8 mouse cellular contexts compared by ENCODE assay signal in the genomic region with DNA sequence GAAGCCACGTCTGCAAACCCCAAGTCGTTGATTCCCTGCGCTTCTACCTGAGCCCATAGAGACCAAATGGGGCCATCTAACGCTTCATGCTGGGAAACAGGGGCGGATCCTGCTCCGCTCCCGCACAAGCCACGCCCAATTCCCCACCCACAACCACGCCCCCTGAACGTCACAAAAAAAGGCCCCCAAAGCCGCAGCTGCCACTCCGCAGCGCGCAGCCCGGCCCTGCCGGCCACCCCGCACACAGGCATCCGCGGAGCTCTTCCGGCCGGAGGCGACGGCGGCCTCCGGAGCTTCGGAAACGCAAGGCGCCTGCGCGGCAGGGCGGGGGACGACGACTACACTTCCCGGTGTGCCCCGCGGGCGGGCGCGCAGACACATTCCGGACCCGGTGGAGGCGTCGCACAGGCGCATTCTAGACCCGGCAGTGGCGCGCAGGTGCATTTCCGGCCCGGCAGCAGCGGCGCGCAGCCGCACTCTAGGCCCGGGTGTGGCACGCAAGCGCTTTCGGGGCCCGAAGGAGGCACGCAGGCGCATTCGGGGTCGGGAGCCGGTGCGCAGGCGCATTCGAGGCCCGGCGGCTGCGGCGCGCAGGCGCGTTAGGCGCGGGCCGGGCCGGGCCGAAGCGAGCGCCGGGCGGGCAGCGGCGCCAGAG. TPM values are rescaled to one million over a fixed set of nuclear protein-coding genes. Genes with fewer than 3 reads are reported as not detected.
A peak's percentile ranks its signal among the peaks of the same experiment; 100 is the strongest.
DNase-seq lines count a peak whose midpoint lies in the region; ATAC-seq and TF ChIP-seq lines count a peak whose summit lies in the region.

Cdc34 (plus strand) TSS at position 605 of the 655 bp plus-strand sequence.

- ATAC-seq in forebrain, embryonic 12.5 days (ENCODE audit: low FRiP score) = peak; percentile 95
- peak; percentile 90 for ATAC-seq in heart, postnatal 0 days (ENCODE audit: insufficient read depth, low read depth)
- ATAC-seq in liver, postnatal 0 days = peak; percentile 93
- peak; percentile 94 for ATAC-seq in neural tube, embryonic 14.5 days (ENCODE audit: low read depth)

- H3K27me3 ChIP-seq in CH12.LX (replicated peaks) = no peaks in the 10 kb centered on the region
- H3K27me3 ChIP-seq in forebrain, embryonic 12.5 days = 0 out of 2 replicates have a peak, but pooled peaks cover 3% of the 10 kb centered on the region
- H3K27me3 ChIP-seq in heart, postnatal 0 days (ENCODE audit: control insufficient read depth, insufficient read depth, low read length) = no peaks in the 10 kb centered on the region
- H3K27me3 ChIP-seq in liver, postnatal 0 days (ENCODE audit: insufficient read depth, low read length) = no peaks in the 10 kb centered on the region
- H3K27me3 ChIP-seq in neural tube, embryonic 14.5 days (ENCODE audit: control insufficient read depth, insufficient read depth, low read length) = no peaks in the 10 kb centered on the region

- peaks cover 31% of the 10 kb centered on the region for H3K79me2 ChIP-seq in CH12.LX (replicated peaks; ENCODE audit: control insufficient read depth, extremely low read depth, insufficient read depth, poor library complexity, severe bottlenecking)

- peak; percentile 97 for TF ChIP-seq POLR2A in CH12.LX (IDR thresholded peaks at IDR 0.05; ENCODE audit: low read depth, low read length)

- under 1% methylated on average over 84 of the region's 84 CpGs for WGBS in forebrain, embryonic 12.5 days
- under 1% methylated on average over 78 of the region's 84 CpGs for WGBS in heart, postnatal 0 days
- WGBS in large intestine, adult 2 months = under 1% methylated on average over 81 of the region's 84 CpGs
- WGBS in liver, postnatal 0 days (ENCODE audit: insufficient replicate concordance) = under 1% methylated on average over 67 of the region's 84 CpGs
- WGBS in neural tube, embryonic 14.5 days = under 1% methylated on average over 62 of the region's 84 CpGs

- peak within 1 kb of the TSS; percentile 92 to 98 (median 93) for H3K4me3 ChIP-seq in CH12.LX (replicated peaks in 1 of 3; ENCODE audit: low read depth in 2 of 3, low read length in 2 of 3, poor library complexity in 1 of 3)
- peak within 1 kb of the TSS; percentile 90 for H3K4me3 ChIP-seq in forebrain, embryonic 12.5 days (replicated peaks)
- peak within 1 kb of the TSS; percentile 90 for H3K4me3 ChIP-seq in heart, postnatal 0 days (ENCODE audit: low read depth, low read length)
- H3K4me3 ChIP-seq in liver, postnatal 0 days (ENCODE audit: low read depth, low read length) = peak within 1 kb of the TSS; percentile 88
- H3K4me3 ChIP-seq in neural tube, embryonic 14.5 days (ENCODE audit: low read depth, low read length) = peak within 1 kb of the TSS; percentile 65

- peak in 1 of 2 experiments; percentile 19; a peak in 1 of 4 replicates for TF ChIP-seq CTCF in CH12.LX (conservative IDR thresholded peaks at IDR 0.05 in 1 of 2, IDR thresholded peaks at IDR 0.05 in 1 of 2; ENCODE audit: low read depth in 2 of 2, low read length in 2 of 2)
- TF ChIP-seq CTCF in heart, postnatal 0 days (IDR thresholded peaks at IDR 0.05; ENCODE audit: low read depth) = peak; percentile 14; the same call in 1 of the 2 replicates
- peak; percentile 38 for TF ChIP-seq CTCF in liver, postnatal 0 days (IDR thresholded peaks at IDR 0.05; ENCODE audit: low read depth)

- dilution Hi-C loops in CH12.LX (cut with MboI; ENCODE audit: extremely low pct_ligation_motif_present, extremely low pct_unique_long_range_greater_than_20kb, low sequenced_read_pairs) = no loop called here

- H3K4me2 ChIP-seq in CH12.LX (ENCODE audit: insufficient read depth, low read depth, poor library complexity, severe bottlenecking) = peak within 1 kb of the TSS; percentile 69
- H3K4me2 ChIP-seq in forebrain, embryonic 12.5 days = peak within 1 kb of the TSS; percentile 94
- H3K4me2 ChIP-seq in heart, postnatal 0 days (ENCODE audit: low read depth, low read length) = peak within 1 kb of the TSS; percentile 88
- peak within 1 kb of the TSS; percentile 96 for H3K4me2 ChIP-seq in liver, postnatal 0 days (ENCODE audit: low read depth, low read length)
- peak within 1 kb of the TSS; percentile 89 for H3K4me2 ChIP-seq in neural tube, embryonic 14.5 days (ENCODE audit: low read depth, low read length)

- TF ChIP-seq RAD21 in CH12.LX (IDR thresholded peaks at IDR 0.05; ENCODE audit: low read depth, low read length) = no peak

- peak; percentile 98 for DNase-seq in CH12.LX (ENCODE audit: extremely low read depth)
- DNase-seq in c-Kit-positive CD71-positive TER-119-negative erythroid progenitor cells, embryonic 14.5 days (ENCODE audit: low read depth) = peak; percentile 94
- peak; percentile 99 for DNase-seq in heart, postnatal 0 days (ENCODE audit: low spot score)
- DNase-seq in large intestine, adult 2 months (ENCODE audit: low read depth, low spot score) = peak; percentile 91
- peak; percentile 99 for DNase-seq in liver, postnatal 0 days
- DNase-seq in testis, postnatal 10 days (ENCODE audit: low spot score) = peak; percentile 99

- peaks cover 22 to 36% of the 10 kb centered on the region in 2 experiments for H3K36me3 ChIP-seq in CH12.LX (replicated peaks in 1 of 2; ENCODE audit: control insufficient read depth in 1 of 2, insufficient read depth in 1 of 2, low read length in 1 of 2)
- peaks cover 27% of the 10 kb centered on the region for H3K36me3 ChIP-seq in forebrain, embryonic 12.5 days (replicated peaks)
- peaks cover 23% of the 10 kb centered on the region for H3K36me3 ChIP-seq in heart, postnatal 0 days (replicated peaks; ENCODE audit: control insufficient read depth, insufficient read depth, low read length)
- peaks cover 23% of the 10 kb centered on the region for H3K36me3 ChIP-seq in liver, postnatal 0 days (replicated peaks; ENCODE audit: insufficient read depth, low read length)
- peaks cover 17% of the 10 kb centered on the region for H3K36me3 ChIP-seq in neural tube, embryonic 14.5 days (ENCODE audit: control insufficient read depth, insufficient read depth, low read length)

- H3K4me1 ChIP-seq in CH12.LX (ENCODE audit: control insufficient read depth in 1 of 2, insufficient read depth in 2 of 2) = peaks cover 24 to 35% of the 10 kb centered on the region in 2 experiments
- peaks cover 27% of the 10 kb centered on the region for H3K4me1 ChIP-seq in forebrain, embryonic 12.5 days
- H3K4me1 ChIP-seq in heart, postnatal 0 days (ENCODE audit: control insufficient read depth, insufficient read depth) = peaks cover 25% of the 10 kb centered on the region
- H3K4me1 ChIP-seq in liver, postnatal 0 days (ENCODE audit: insufficient read depth) = peaks cover 32% of the 10 kb centered on the region
- peaks cover 17% of the 10 kb centered on the region for H3K4me1 ChIP-seq in neural tube, embryonic 14.5 days (ENCODE audit: control insufficient read depth, insufficient read depth, low read length)

- in situ Hi-C loops in CH12.LX (cut with MboI; ENCODE audit: low pct_ligation_motif_present, low pct_unique_long_range_greater_than_20kb, low sequenced_read_pairs) = no loop called here

- peak within 1 kb of the TSS; percentile 97 for H3K9ac ChIP-seq in CH12.LX (ENCODE audit: insufficient read depth, low read depth)
- peak within 1 kb of the TSS; percentile 88 for H3K9ac ChIP-seq in forebrain, embryonic 12.5 days
- peak within 1 kb of the TSS; percentile 94 for H3K9ac ChIP-seq in heart, postnatal 0 days (replicated peaks; ENCODE audit: low read depth, low read length)
- H3K9ac ChIP-seq in liver, postnatal 0 days (replicated peaks) = peak within 1 kb of the TSS; percentile 91
- H3K9ac ChIP-seq in neural tube, embryonic 14.5 days (replicated peaks; ENCODE audit: low read depth, low read length) = peak within 1 kb of the TSS; percentile 74

- H3K27ac ChIP-seq in CH12.LX (ENCODE audit: insufficient read depth, low read depth) = peak within 1 kb of the TSS; percentile 58
- H3K27ac ChIP-seq in forebrain, embryonic 12.5 days = peak within 1 kb of the TSS; percentile 86
- H3K27ac ChIP-seq in heart, postnatal 0 days (ENCODE audit: low read depth) = peak within 1 kb of the TSS; percentile 96
- peak within 1 kb of the TSS; percentile 97 for H3K27ac ChIP-seq in liver, postnatal 0 days (ENCODE audit: low read depth)
- peak within 1 kb of the TSS; percentile 85 for H3K27ac ChIP-seq in neural tube, embryonic 14.5 days (ENCODE audit: low read depth, low read length)

- peaks cover 2% of the 10 kb centered on the region for H3K9me3 ChIP-seq in CH12.LX (replicated peaks; ENCODE audit: low read length)
- H3K9me3 ChIP-seq in forebrain, embryonic 12.5 days = no peaks in the 10 kb centered on the region
- H3K9me3 ChIP-seq in heart, postnatal 0 days (replicated peaks; ENCODE audit: control insufficient read depth, low read length) = no peaks in the 10 kb centered on the region
- H3K9me3 ChIP-seq in liver, postnatal 0 days (ENCODE audit: low read length) = no peaks in the 10 kb centered on the region
- no peaks in the 10 kb centered on the region for H3K9me3 ChIP-seq in neural tube, embryonic 14.5 days (ENCODE audit: control insufficient read depth, low read length)

- TF ChIP-seq EP300 in CH12.LX (IDR thresholded peaks at IDR 0.05; ENCODE audit: low read length) = no peak
- TF ChIP-seq EP300 in heart, postnatal 0 days (IDR thresholded peaks at IDR 0.05; ENCODE audit: low read depth) = no peak; the same call in 1 of the 2 replicates
- TF ChIP-seq EP300 in liver, postnatal 0 days (IDR thresholded peaks at IDR 0.05; ENCODE audit: low read depth) = 0 out of 2 replicates have a peak, but pooled peaks have one; percentile 20

TF ChIP-seq in CH12.LX, 34 proteins besides CTCF, POLR2A, EP300 and RAD21 (continues in another document):
- TF ChIP-seq ZNF384 (IDR thresholded peaks at IDR 0.05; ENCODE audit: low read depth, low read length) (no peak), TCF12 (IDR thresholded peaks at IDR 0.05; ENCODE audit: low read depth, low read length) (peak; percentile 74), USF2 (conservative IDR thresholded peaks at IDR 0.05; ENCODE audit: low read depth, low read length) (no peak), GABPA (IDR thresholded peaks at IDR 0.05; ENCODE audit: insufficient replicate concordance, low read depth, low read length) (peak; percentile 49; the same call in 1 of the 2 replicates), MAX (IDR thresholded peaks at IDR 0.05; ENCODE audit: low read length) (no peak), CHD2 (IDR thresholded peaks at IDR 0.05; ENCODE audit: low read length) (no peak), ZMIZ1 (IDR thresholded peaks at IDR 0.05; ENCODE audit: low read depth, low read length) (peak; percentile 81), POLR2AphosphoS2 (IDR thresholded peaks at IDR 0.05; ENCODE audit: low read depth, low read length) (no peak)

RNA-seq across cellular contexts. Expression of gene Cdc34, which starts in this region (rescaled TPM):
- total RNA-seq in CH12.LX (2012; rRNA removed) (335 and 348 TPM in 2 replicates), CH12.LX (2014; rRNA removed) (323 and 331 TPM in 2 replicates)
- polyA plus RNA-seq in CH12.LX (2012; ENCODE audit: insufficient read length, low read depth) = 314 and 354 TPM in 2 replicates
- 129 and 141 TPM in 2 replicates for polyA plus RNA-seq in forebrain, embryonic 12.5 days (2016; fragmentation: Nextera tagmentation; extraction: Ambion mirVana)
- 162 and 183 TPM in 2 replicates for total RNA-seq in heart, postnatal 0 days (2014; rRNA removed; ENCODE audit: low replicate concordance)
- polyA plus RNA-seq in heart, postnatal 0 days (2015; fragmentation: Nextera tagmentation; extraction: Ambion mirVana) = 115 and 120 TPM in 2 replicates
- 178 and 188 TPM in 2 replicates for polyA plus RNA-seq in large intestine, adult 2 months (2012; rRNA removed)
- polyA plus RNA-seq in liver, postnatal 0 days (2015; fragmentation: Nextera tagmentation; extraction: Ambion mirVana) = 77.6 and 80.1 TPM in 2 replicates
- 69.7 and 74.6 TPM in 2 replicates for polyA plus RNA-seq in neural tube, embryonic 14.5 days (2014; fragmentation: Nextera tagmentation; extraction: Ambion mirVana)

Comparison
In these comparisons a context has a peak if more than half of its experiments do, and no peak if none do; other contexts are left out.
1. Peak in every context shown above with its lines: DNase-seq, ATAC-seq, H3K4me3 ChIP-seq and H3K27ac ChIP-seq.